Mouse (Mus musculus): ENCODE results near the gene Fcamr.

- TF ChIP-seq TAL1 (conservative IDR thresholded peaks at IDR 0.05; ENCODE audit: low read depth, low read length) (no peak), CTCF (IDR thresholded peaks at IDR 0.05; ENCODE audit: low read depth, low read length) (no peak), GATA1 (IDR thresholded peaks at IDR 0.05; ENCODE audit: borderline replicate concordance, low read length) (no peak)
These were observed 2.3 kb downstream of the Fcamr start for GRCm38 (mm10) chr1:130802976-130803375.
